Mouse (Mus musculus): Measurements from ENCODE around the gene Sorcs2. TPM values are rescaled to one million over a fixed set of nuclear protein-coding genes. Genes with fewer than 3 reads are reported as not detected.

Sorcs2 gene
- total and polyA plus RNA-seq, 3 experiments, result 10.0 to 18.4 (median 16.4) TPM

- no peak for DNase-seq
These were observed 394.1 kb downstream of the Sorcs2 start for GRCm38 (mm10) chr5:36003797-36004196.

GRCm38 (mm10) chr5:35989986-35990735 is 407.8 kb downstream of the Sorcs2 start:
- DNase-seq, result no peak

- no peak for DNase-seq
These were observed 408.4 kb downstream of the Sorcs2 start for GRCm38 (mm10) chr5:35989506-35989905.

GRCm38 (mm10) chr5:35988085-35988484 is 409.9 kb downstream of the Sorcs2 start:
- no peak for DNase-seq

- no peak for DNase-seq
These were observed 412.3 kb downstream of the Sorcs2 start for GRCm38 (mm10) chr5:35985611-35986010.

GRCm38 (mm10) chr5:35981976-35982375 is 416.0 kb downstream of the Sorcs2 start:
- DNase-seq, result peak; percentile 77

GRCm38 (mm10) chr5:35981341-35981740 is 416.6 kb downstream of the Sorcs2 start:
- no peak for DNase-seq

GRCm38 (mm10) chr5:35980542-35980941 is 417.4 kb downstream of the Sorcs2 start:
- no peak for DNase-seq

- DNase-seq, result peak; percentile 70
These were observed 422.3 kb downstream of the Sorcs2 start for GRCm38 (mm10) chr5:35975681-35976080.

- no peak for DNase-seq
These were observed 423.7 kb downstream of the Sorcs2 start for GRCm38 (mm10) chr5:35974265-35974664.

- DNase-seq, result peak; percentile 85
These were observed 424.1 kb downstream of the Sorcs2 start for GRCm38 (mm10) chr5:35973800-35974199.

- no peak for DNase-seq
These were observed 425.2 kb downstream of the Sorcs2 start for GRCm38 (mm10) chr5:35972739-35973138.

- peak; percentile 72 for DNase-seq
These were observed 425.9 kb downstream of the Sorcs2 start for GRCm38 (mm10) chr5:35971841-35972578.

- no peak for DNase-seq
These were observed 427.4 kb downstream of the Sorcs2 start for GRCm38 (mm10) chr5:35970380-35971105.

- no peak for DNase-seq
These were observed 428.1 kb downstream of the Sorcs2 start for GRCm38 (mm10) chr5:35969857-35970256.

Small RNA genes lying within 50 kb of the gene (microRNA-seq; reads per million reads assigned to microRNA genes)
- 5.0 to 5.7 reads per million in 2 experiments for gene Mir7689

Other genes starting within 250 kb of the Sorcs2 start
- gene Psapl1, start 194.1 kb downstream of the Sorcs2 start, total RNA-seq (2021), result not detected
- gene Psapl1, start 194.1 kb downstream of the Sorcs2 start, polyA plus RNA-seq (2012; rRNA removed), result not detected in 2 replicates
- 10 to 100 TPM; 79.9 to 86.9 TPM for gene Grpel1, start 66.9 kb upstream of the Sorcs2 start, total RNA-seq (2021)
- 20.6 and 28.7 TPM in 2 replicates for gene Grpel1, start 66.9 kb upstream of the Sorcs2 start, polyA plus RNA-seq (2012; rRNA removed)
- 10 to 100 TPM; 31.9 to 39.4 TPM for gene Tada2b, start 86.1 kb upstream of the Sorcs2 start, total RNA-seq (2021)
- 24.0 and 25.9 TPM in 2 replicates for gene Tada2b, start 86.1 kb upstream of the Sorcs2 start, polyA plus RNA-seq (2012; rRNA removed)
- gene Ccdc96, start 86.4 kb upstream of the Sorcs2 start, total RNA-seq (2021), result under 1 TPM; 0.35 to 0.52 TPM
- 0.10 TPM in 1 of 2 replicates, not detected in the other for gene Ccdc96, start 86.4 kb upstream of the Sorcs2 start, polyA plus RNA-seq (2012; rRNA removed)
- 10 to 100 TPM; 42.1 to 47.0 TPM for gene Tbc1d14, start 195.1 kb upstream of the Sorcs2 start, total RNA-seq (2021)
- gene Tbc1d14, start 195.1 kb upstream of the Sorcs2 start, polyA plus RNA-seq (2012; rRNA removed), result 16.3 and 18.8 TPM in 2 replicates

Data from adrenal gland, adult 2 months (tissue).